Mouse (Mus musculus) stomach, embryonic 16.5 days (tissue): ENCODE data around the gene Slc15a4. TPM values are rescaled to one million over a fixed set of nuclear protein-coding genes. Genes with fewer than 3 reads are reported as not detected.

ENCODE experiments used
- ATAC-seq: fragments of 200-750 bp; cut with Nextera tagmentation; 2 replicates; pipeline ENCODE4 v1.8.0; 2017; ENCODE audit warnings: moderate number of reproducible peaks, moderate TSS enrichment; ENCODE audit not compliant: insufficient read depth, low FRiP score
- H3K27ac ChIP-seq: fragments of 300-500 bp; sonication (generic); 2 replicates; pipeline ENCODE4 v1.5.1; 2014; ENCODE audit warnings: low read length
- H3K27me3 ChIP-seq: fragments of 300-500 bp; sonication (generic); 2 replicates; pipeline ENCODE4 v1.6.1; 2014; ENCODE audit warnings: low read length, control low read depth, mixed read lengths; ENCODE audit not compliant: control insufficient read depth, insufficient read depth
- H3K36me3 ChIP-seq: fragments of 300-500 bp; sonication (generic); 2 replicates; pipeline ENCODE4 v1.6.1; 2014; ENCODE audit warnings: low read length; ENCODE audit not compliant: control insufficient read depth, insufficient read depth
- H3K4me1 ChIP-seq: fragments of 300-500 bp; sonication (generic); 2 replicates; pipeline ENCODE4 v1.6.1; 2014; ENCODE audit warnings: low read length, control low read depth, mixed read lengths; ENCODE audit not compliant: control insufficient read depth, insufficient read depth
- H3K4me2 ChIP-seq: fragments of 300-500 bp; sonication (generic); 2 replicates; pipeline ENCODE4 v1.6.1; 2014; ENCODE audit warnings: low read depth, low read length, mixed read lengths
- H3K4me3 ChIP-seq: fragments of 300-500 bp; sonication (generic); replicated peaks from 2 replicates; pipeline ENCODE4 v1.5.1; 2014; ENCODE audit warnings: mild to moderate bottlenecking, low read length
- H3K9ac ChIP-seq: fragments of 300-500 bp; sonication (generic); 2 replicates; pipeline ENCODE4 v1.6.1; 2014; ENCODE audit warnings: low read length
- H3K9me3 ChIP-seq: fragments of 300-500 bp; sonication (generic); replicated peaks from 2 replicates; pipeline ENCODE4 v1.6.1; 2016; ENCODE audit warnings: low read length, control low read depth; ENCODE audit not compliant: control insufficient read depth
- WGBS: fragments of 180-500 bp; shearing (Covaris S2); extraction: QIAGEN DNeasy Blood & Tissue Kit; methylation state at CpG from one replicate; pipeline ENCODE4 v1.1.7; 2014; 5-methylcytosine and 5-hydroxymethylcytosine counted together
- polyA plus RNA-seq: library from polyadenylated mRNA; unstranded; fragments of >200 nt; fragmentation: Nextera tagmentation; extraction: Ambion mirVana; gene quantifications from 2 replicates; pipeline ENCODE4 v1.2.1, GENCODE M21; 2015

Slc15a4 gene
- 13.9 and 15.3 TPM in 2 replicates for polyA plus RNA-seq

DNA sequence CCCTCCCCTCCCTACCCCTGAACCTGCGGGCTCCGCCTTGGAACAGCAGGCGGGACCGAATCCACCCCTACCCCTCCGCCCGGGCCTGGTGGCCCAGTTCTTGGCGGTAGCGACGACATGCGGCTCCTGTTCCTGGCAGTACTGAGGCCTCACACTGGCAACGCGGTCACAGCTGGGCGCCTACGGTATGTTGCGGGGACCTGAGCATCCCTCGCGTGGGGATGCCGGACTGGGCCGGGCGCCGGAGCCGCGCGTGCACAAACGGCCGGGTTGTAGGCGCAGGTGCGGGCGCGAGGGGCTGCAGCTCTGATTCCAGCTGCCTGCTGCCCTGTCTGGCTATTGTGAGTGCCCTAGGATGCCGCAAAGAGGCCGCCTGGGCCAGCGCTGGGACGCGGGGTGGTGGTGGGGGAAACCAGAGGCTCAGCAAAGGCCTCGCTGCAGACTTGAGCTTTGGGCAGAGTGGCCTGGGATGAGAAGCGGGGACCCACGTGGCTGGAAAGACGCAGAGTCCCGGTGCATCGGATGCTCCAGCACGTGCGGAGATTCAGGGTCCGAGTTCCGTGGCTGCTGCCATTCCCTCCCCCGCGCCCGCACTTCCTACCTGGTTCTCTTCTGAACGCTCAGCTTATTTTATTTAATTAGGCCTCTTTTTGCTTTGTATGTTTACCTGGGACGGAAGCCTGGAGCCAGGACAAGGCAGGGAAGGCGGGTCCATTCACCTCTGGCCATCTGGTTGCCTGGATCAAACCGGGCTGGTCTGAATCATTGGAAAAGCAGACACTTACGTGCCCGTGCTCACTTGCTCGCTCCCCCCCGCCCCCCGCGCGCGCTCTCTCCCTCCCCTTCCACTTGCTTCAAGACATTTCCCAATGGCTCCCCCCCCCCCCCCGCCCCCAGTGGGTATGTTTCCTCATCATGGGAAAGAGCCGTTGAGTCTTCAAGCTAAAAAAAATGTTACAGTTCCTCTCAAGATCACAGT is at the start of gene Slc15a4, which contains the start of gene Glt1d1:
TSS of gene Slc15a4 (minus strand) at position 731 of the 979 bp plus-strand sequence.
TSS of gene Glt1d1 (plus strand) at position 96 of the 979 bp plus-strand sequence.
- H3K4me1 ChIP-seq = no peaks in the 10 kb centered on the region
- H3K9ac ChIP-seq = peak within 1 kb of the TSS; percentile 70
- H3K27ac ChIP-seq = no peak within 1 kb of the TSS
- peaks cover 15% of the 10 kb centered on the region for H3K27me3 ChIP-seq
- ATAC-seq = peak; percentile 56; the same call in 1 of the 2 replicates
- H3K4me2 ChIP-seq = peak within 1 kb of the TSS; percentile 73
- H3K9me3 ChIP-seq = no peaks in the 10 kb centered on the region; the same call in 1 of the 2 replicates
- under 1% methylated on average over 61 of the region's 62 CpGs for WGBS
- H3K36me3 ChIP-seq = no peaks in the 10 kb centered on the region
- H3K4me3 ChIP-seq = peak within 1 kb of the TSS; percentile 52

DNA sequence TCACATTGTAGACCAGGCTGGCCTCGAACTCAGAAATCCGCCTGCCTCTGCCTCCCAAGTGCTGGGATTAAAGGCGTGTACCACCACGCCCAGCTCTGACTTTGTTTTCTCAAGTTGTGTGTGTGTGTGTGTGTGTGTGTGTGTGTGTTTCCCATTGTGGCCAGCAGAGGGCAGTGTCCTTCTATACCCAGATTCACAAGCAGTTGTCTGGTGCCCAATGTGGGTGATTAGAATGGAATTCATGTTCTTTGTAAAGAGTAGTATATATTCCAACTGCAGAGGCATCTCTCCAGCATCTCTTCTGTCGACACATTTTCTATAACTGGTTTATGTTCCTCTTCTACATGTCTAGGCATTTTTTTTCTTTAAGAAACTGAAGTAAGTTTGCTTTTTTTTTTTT is 45.8 kb upstream of the Slc15a4 start:
- H3K4me2 ChIP-seq = no peak overlapping the region
- H3K9me3 ChIP-seq = no peaks in the 10 kb centered on the region
- no peak overlapping the region for H3K27ac ChIP-seq
- no peak overlapping the region for H3K4me3 ChIP-seq
- no peaks in the 10 kb centered on the region for H3K4me1 ChIP-seq
- H3K36me3 ChIP-seq = no peaks in the 10 kb centered on the region
- ATAC-seq = no peak
- 91% methylated on average over 5 of the region's 5 CpGs for WGBS
- no peaks in the 10 kb centered on the region for H3K27me3 ChIP-seq
- no peak overlapping the region for H3K9ac ChIP-seq

DNA sequence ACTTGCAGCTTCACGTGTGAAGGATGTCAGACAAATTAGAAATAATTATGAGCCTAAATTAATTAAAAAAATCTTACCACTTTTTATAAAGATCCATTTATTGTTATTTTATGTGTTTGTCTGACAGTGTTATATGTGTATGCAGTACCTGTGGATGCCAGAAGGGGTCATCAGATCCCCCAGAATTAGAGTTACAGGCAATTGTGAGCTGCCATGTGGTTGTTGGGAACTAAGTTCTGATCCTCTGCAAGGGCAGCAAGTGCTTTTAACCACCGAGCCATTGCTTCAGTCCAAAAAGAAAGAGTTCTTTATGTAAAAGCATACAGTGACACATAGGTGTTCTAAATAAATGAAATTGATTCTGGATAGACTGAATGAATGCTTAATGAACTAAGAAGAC is 44.9 kb upstream of the Slc15a4 start:
- WGBS = 90% methylated on average over 2 of the region's 2 CpGs

GRCm38 (mm10) chr5:127673913-127674312 is 41.2 kb upstream of the Slc15a4 start:
- WGBS = 91% methylated on average over 8 of the region's 8 CpGs

More for the DNA sequence above, 44.9 kb upstream of the Slc15a4 start:
- Histone ChIP-seq H3K4me3 (no peak overlapping the region), H3K9ac (no peak overlapping the region), H3K36me3 (no peaks in the 10 kb centered on the region), H3K27ac (no peak overlapping the region), H3K4me2 (no peak overlapping the region), H3K4me1 (no peaks in the 10 kb centered on the region), H3K9me3 (no peaks in the 10 kb centered on the region), H3K27me3 (no peaks in the 10 kb centered on the region)
- no peak for ATAC-seq

GRCm38 (mm10) chr5:127660979-127661378 is 28.3 kb upstream of the Slc15a4 start:
- no peak for ATAC-seq
- Histone ChIP-seq H3K27me3 (no peaks in the 10 kb centered on the region), H3K4me1 (no peaks in the 10 kb centered on the region), H3K4me2 (no peak overlapping the region), H3K9me3 (0 out of 2 replicates have a peak, but pooled peaks cover 3% of the 10 kb centered on the region), H3K4me3 (no peak overlapping the region), H3K27ac (no peak overlapping the region), H3K36me3 (no peaks in the 10 kb centered on the region), H3K9ac (no peak overlapping the region)
- 77% methylated on average over 5 of the region's 5 CpGs for WGBS

More at GRCm38 (mm10) chr5:127673913-127674312, 41.2 kb upstream of the Slc15a4 start:
- Histone ChIP-seq H3K27ac (no peak overlapping the region), H3K4me1 (no peaks in the 10 kb centered on the region), H3K4me2 (no peak overlapping the region), H3K9me3 (no peaks in the 10 kb centered on the region), H3K27me3 (no peaks in the 10 kb centered on the region), H3K9ac (no peak overlapping the region), H3K4me3 (no peak overlapping the region), H3K36me3 (no peaks in the 10 kb centered on the region)
- ATAC-seq = no peak

GRCm38 (mm10) chr5:127660267-127660666 is 27.6 kb upstream of the Slc15a4 start:
- H3K27me3 ChIP-seq = no peaks in the 10 kb centered on the region
- H3K4me3 ChIP-seq = no peak overlapping the region
- WGBS = 76% methylated on average over 5 of the region's 5 CpGs
- no peak for ATAC-seq
- H3K4me2 ChIP-seq = no peak overlapping the region
- H3K9me3 ChIP-seq = 0 out of 2 replicates have a peak, but pooled peaks cover 3% of the 10 kb centered on the region
- H3K9ac ChIP-seq = no peak overlapping the region
- H3K4me1 ChIP-seq = no peaks in the 10 kb centered on the region
- H3K27ac ChIP-seq = no peak overlapping the region
- no peaks in the 10 kb centered on the region for H3K36me3 ChIP-seq

DNA sequence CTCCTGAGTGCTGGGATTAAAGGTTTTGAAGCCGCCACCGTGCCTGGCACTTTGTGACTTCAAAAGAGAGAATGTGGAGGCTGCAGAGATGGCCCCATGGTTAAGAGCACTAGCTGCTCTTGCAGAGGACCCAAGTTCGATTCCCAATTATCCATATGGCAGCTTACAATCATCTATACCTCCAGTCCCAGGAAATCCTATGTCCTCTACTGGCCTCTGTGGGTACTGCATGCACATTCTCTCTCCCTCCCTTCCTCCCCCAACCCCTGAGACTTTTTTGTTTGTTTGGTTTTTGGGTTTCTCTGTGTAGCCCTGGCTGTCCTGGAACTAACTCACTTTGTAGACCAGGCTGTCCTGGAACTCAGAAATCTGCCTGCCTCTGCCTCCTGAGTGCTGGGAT is 26.6 kb upstream of the Slc15a4 start:
- Histone ChIP-seq H3K9ac (no peak overlapping the region), H3K9me3 (0 out of 2 replicates have a peak, but pooled peaks cover 3% of the 10 kb centered on the region), H3K27ac (no peak overlapping the region), H3K4me2 (no peak overlapping the region), H3K36me3 (no peaks in the 10 kb centered on the region), H3K4me3 (no peak overlapping the region), H3K27me3 (no peaks in the 10 kb centered on the region), H3K4me1 (no peaks in the 10 kb centered on the region)
- 78% methylated on average over 3 of the region's 3 CpGs for WGBS
- no peak for ATAC-seq

DNA sequence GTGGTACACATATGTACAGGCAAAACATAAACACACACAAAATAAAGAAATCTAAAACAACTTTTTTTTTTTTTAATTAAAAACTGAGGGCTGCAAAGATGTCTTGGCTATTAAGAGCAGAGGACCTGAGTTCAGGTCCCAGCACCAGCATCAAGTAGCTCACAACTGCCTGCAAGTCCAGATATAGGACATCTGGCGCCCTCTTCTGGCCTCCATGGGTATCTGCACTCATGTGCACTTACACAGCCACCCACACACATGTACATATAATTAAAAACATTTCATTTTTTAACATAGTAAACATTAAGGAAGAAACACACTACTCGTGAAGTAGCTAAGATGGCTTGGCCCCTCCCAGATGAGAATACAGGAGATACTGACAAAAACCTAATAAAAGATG is 25.6 kb upstream of the Slc15a4 start:
- no peak overlapping the region for H3K27ac ChIP-seq
- no peak overlapping the region for H3K9ac ChIP-seq
- H3K27me3 ChIP-seq = no peaks in the 10 kb centered on the region
- no peak for ATAC-seq
- no peaks in the 10 kb centered on the region for H3K36me3 ChIP-seq
- no peak overlapping the region for H3K4me3 ChIP-seq
- H3K9me3 ChIP-seq = 0 out of 2 replicates have a peak, but pooled peaks cover 3% of the 10 kb centered on the region
- no peaks in the 10 kb centered on the region for H3K4me1 ChIP-seq
- WGBS = 76% methylated on average over 2 of the region's 2 CpGs
- no peak overlapping the region for H3K4me2 ChIP-seq

- no peak overlapping the region for H3K4me2 ChIP-seq
Measured at GRCm38 (mm10) chr5:127649077-127649476, 16.4 kb upstream of the Slc15a4 start.

More at GRCm38 (mm10) chr5:127649077-127649476, 16.4 kb upstream of the Slc15a4 start:
- H3K4me3 ChIP-seq = no peak overlapping the region
- no peaks in the 10 kb centered on the region for H3K4me1 ChIP-seq
- no peak for ATAC-seq
- no peaks in the 10 kb centered on the region for H3K9me3 ChIP-seq
- no peak overlapping the region for H3K9ac ChIP-seq
- no peak overlapping the region for H3K27ac ChIP-seq
- H3K36me3 ChIP-seq = no peaks in the 10 kb centered on the region
- no peaks in the 10 kb centered on the region for H3K27me3 ChIP-seq
